Mouse (Mus musculus) heart, embryonic 14.5 days (tissue): ENCODE measurements around the gene B3gntl1. TPM values are rescaled to one million over a fixed set of nuclear protein-coding genes. Genes with fewer than 3 reads are reported as not detected.
A peak's percentile ranks its signal among the peaks of the same experiment; 100 is the strongest.

Source experiments
- ATAC-seq: fragments of 200-750 bp; cut with Nextera tagmentation; 2 replicates; pipeline ENCODE4 v1.8.0; 2017; ENCODE audit warnings: low read depth, moderate TSS enrichment; ENCODE audit not compliant: insufficient number of reproducible peaks, insufficient read depth, low FRiP score
- H3K27ac ChIP-seq, 2 experiments: fragments of 200-500 bp in 1 of 2; fragments of 300-500 bp in 1 of 2; sonication (generic) in 1 of 2; replicated peaks in 1 of 2; 2 replicates each; pipeline ENCODE4 v1.5.1; 2012 to 2014; ENCODE audit warnings: low read depth in 2 of 2, low read length in 2 of 2, control low read depth in 1 of 2, mild to moderate bottlenecking in 1 of 2, mixed read lengths in 1 of 2; ENCODE audit not compliant: control insufficient read depth in 1 of 2, insufficient read depth in 1 of 2
- H3K27me3 ChIP-seq: fragments of 300-500 bp; sonication (generic); 2 replicates; pipeline ENCODE4 v1.6.1; 2014; ENCODE audit warnings: mild to moderate bottlenecking, low read length, control low read depth; ENCODE audit not compliant: control insufficient read depth, insufficient read depth
- H3K36me3 ChIP-seq: fragments of 300-500 bp; sonication (generic); 2 replicates; pipeline ENCODE4 v1.6.1; 2014; ENCODE audit warnings: mild to moderate bottlenecking, control low read depth, low read length, mixed read lengths; ENCODE audit not compliant: control insufficient read depth, insufficient read depth
- H3K4me1 ChIP-seq, 2 experiments: fragments of 200-500 bp in 1 of 2; fragments of 300-500 bp in 1 of 2; sonication (generic) in 1 of 2; 2 replicates each; pipeline ENCODE4 v1.6.1; 2012 to 2014; ENCODE audit warnings: low read length in 2 of 2, control low read depth in 1 of 2, mixed read lengths in 1 of 2; ENCODE audit not compliant: control insufficient read depth in 2 of 2, insufficient read depth in 2 of 2
- H3K4me2 ChIP-seq: fragments of 300-500 bp; sonication (generic); 2 replicates; pipeline ENCODE4 v1.6.1; 2014; ENCODE audit warnings: mild to moderate bottlenecking, low read length
- H3K4me3 ChIP-seq, 2 experiments: fragments of 200-500 bp in 1 of 2; fragments of 300-500 bp in 1 of 2; sonication (generic) in 1 of 2; 2 replicates each; pipeline ENCODE4 v1.5.1; 2012 to 2014; ENCODE audit warnings: low read length in 2 of 2, mild to moderate bottlenecking in 2 of 2, control low read depth in 1 of 2, low read depth in 1 of 2, moderate library complexity in 1 of 2; ENCODE audit not compliant: control insufficient read depth in 1 of 2, insufficient read depth in 1 of 2
- H3K9ac ChIP-seq: fragments of 300-500 bp; sonication (generic); 2 replicates; pipeline ENCODE4 v1.6.1; 2014; ENCODE audit warnings: mild to moderate bottlenecking, low read length
- H3K9me3 ChIP-seq: fragments of 300-500 bp; sonication (generic); 2 replicates; pipeline ENCODE4 v1.6.1; 2016; ENCODE audit warnings: low read length, control low read depth; ENCODE audit not compliant: control insufficient read depth
- WGBS: fragments of 180-500 bp; shearing (Covaris S2); extraction: QIAGEN DNeasy Blood & Tissue Kit; methylation state at CpG from one replicate; pipeline ENCODE4 v1.1.7; 2014; 5-methylcytosine and 5-hydroxymethylcytosine counted together
- polyA plus RNA-seq: library from polyadenylated mRNA; unstranded; fragments of >200 nt; fragmentation: Nextera tagmentation; extraction: Ambion mirVana; gene quantifications from 2 replicates; pipeline ENCODE4 v1.2.1, GENCODE M21; 2014

Gene B3gntl1
- polyA plus RNA-seq, 1 experiment from 2014 or later = 6.3 TPM

DNA sequence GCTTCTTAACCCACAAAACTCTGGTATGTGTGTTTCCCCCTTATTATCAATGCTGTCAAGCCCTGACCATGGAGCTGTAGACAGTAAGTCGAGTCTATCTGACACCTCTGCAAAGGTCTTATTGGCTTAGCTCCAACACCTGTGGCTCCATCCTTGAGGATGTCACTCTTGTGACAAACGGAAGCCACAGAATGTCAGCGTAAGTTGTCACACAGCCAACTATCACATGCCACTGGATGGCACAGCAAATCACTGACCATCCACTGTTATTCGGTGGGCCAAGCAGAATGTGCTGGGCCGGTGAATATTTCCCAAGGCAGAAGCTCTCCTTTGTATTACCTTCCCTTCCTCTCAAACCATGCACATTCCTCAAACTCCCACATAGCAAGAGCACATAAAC is 24.8 kb downstream of the B3gntl1 start:
- no peak for ATAC-seq
- Histone ChIP-seq H3K27me3 (no peaks in the 10 kb centered on the region), H3K4me3 (no peak overlapping the region), H3K4me1 (peaks cover 0 to 10% of the 10 kb centered on the region in 2 experiments; a peak in 1 of 4 replicates), H3K4me2 (no peak overlapping the region), H3K9ac (no peak overlapping the region), H3K9me3 (no peaks in the 10 kb centered on the region), H3K27ac (no peak overlapping the region), H3K36me3 (peaks cover 32% of the 10 kb centered on the region)
- 79% methylated on average over 5 of the region's 5 CpGs for WGBS

DNA sequence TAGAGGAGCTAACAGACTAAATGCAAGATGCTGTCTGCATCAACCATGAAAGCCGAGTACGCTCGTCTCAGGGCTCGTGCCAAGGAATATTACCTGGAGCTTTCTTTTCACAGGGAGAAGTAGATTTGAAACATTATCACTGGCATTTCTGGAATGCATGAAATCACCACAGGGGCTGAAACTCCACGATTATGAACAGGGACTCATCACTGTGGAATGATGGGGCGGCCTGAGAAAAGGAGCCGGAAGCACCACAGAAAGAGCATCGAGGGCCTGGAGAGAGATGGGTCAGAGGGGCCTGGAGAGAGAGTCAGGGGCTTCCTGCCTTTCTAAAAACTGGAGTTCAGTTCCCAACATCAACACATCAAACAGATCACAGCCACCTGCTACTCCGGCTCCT is 25.6 kb downstream of the B3gntl1 start:
- 48% methylated on average over 9 of the region's 9 CpGs for WGBS

DNA sequence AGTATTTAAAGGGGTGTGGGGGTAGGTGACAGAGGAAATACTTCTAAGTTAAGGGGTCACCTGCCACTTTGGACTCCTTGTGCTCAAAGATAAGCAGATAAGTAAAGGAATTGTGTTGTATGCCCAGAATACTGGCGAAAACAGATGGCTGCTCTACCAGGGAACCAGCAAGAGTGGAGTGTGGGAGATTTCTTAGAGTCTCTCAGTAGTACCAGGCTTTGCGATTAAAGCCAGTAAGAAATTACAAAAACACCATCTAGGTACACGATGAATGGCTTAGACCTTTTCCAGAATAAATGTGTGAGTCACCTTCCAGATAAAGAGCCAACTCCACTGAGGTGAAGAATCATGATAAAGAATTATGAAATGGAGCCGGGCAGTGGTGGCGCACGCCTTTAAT is 27.6 kb downstream of the B3gntl1 start:
- Histone ChIP-seq H3K4me2 (no peak overlapping the region), H3K9ac (no peak overlapping the region), H3K9me3 (no peaks in the 10 kb centered on the region), H3K4me3 (no peak overlapping the region), H3K36me3 (peaks cover 34% of the 10 kb centered on the region), H3K27ac (no peak overlapping the region), H3K27me3 (no peaks in the 10 kb centered on the region), H3K4me1 (peaks cover 0 to 10% of the 10 kb centered on the region in 2 experiments; a peak in 1 of 4 replicates)
- 81% methylated on average over 6 of the region's 6 CpGs for WGBS
- no peak for ATAC-seq

More for the DNA sequence above, 25.6 kb downstream of the B3gntl1 start:
- H3K4me3 ChIP-seq = no peak overlapping the region
- no peak for ATAC-seq
- H3K27ac ChIP-seq = no peak overlapping the region
- H3K27me3 ChIP-seq = no peaks in the 10 kb centered on the region
- H3K9ac ChIP-seq = no peak overlapping the region
- H3K9me3 ChIP-seq = no peaks in the 10 kb centered on the region
- no peak overlapping the region for H3K4me2 ChIP-seq
- H3K4me1 ChIP-seq = peaks cover 0 to 10% of the 10 kb centered on the region in 2 experiments; a peak in 1 of 4 replicates
- peaks cover 32% of the 10 kb centered on the region for H3K36me3 ChIP-seq

DNA sequence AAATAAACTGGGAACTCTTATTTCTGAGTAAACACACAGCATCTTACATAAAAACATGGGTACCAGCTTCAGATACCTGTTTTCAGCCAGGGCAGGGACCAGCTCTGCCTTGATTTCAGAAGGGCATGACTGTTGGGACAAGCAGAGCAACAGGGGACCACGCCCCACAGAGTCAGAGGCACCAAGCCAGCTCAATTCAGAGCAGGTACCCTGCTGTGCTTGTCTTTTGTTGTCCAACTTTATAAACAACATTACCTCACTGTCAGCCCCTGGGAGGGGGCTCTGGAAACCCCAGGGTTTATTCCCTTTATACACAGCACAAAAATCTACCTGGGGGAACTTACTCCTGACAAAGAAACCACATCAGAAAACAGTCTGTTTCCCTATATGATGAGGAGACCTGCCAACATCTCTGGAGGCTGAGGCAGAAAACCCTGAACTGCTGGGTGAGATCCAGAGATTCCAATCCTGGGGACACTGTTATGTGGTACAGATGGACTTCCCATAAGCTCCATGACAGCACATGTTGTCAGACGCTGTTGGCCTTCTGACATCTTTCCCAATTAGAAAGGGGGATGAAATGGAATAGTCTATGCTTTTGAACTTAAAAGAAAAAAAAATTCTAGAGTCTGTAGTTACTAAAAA is 31.3 kb downstream of the B3gntl1 start:
- H3K4me1 ChIP-seq = no peaks in the 10 kb centered on the region
- H3K4me3 ChIP-seq = no peak overlapping the region
- H3K27me3 ChIP-seq = no peaks in the 10 kb centered on the region
- peaks cover 39% of the 10 kb centered on the region for H3K36me3 ChIP-seq
- no peak overlapping the region for H3K9ac ChIP-seq
- H3K4me2 ChIP-seq = no peak overlapping the region
- ATAC-seq = no peak
- H3K9me3 ChIP-seq = no peaks in the 10 kb centered on the region
- WGBS = 89% methylated on average over 2 of the region's 2 CpGs
- H3K27ac ChIP-seq = no peak overlapping the region

DNA sequence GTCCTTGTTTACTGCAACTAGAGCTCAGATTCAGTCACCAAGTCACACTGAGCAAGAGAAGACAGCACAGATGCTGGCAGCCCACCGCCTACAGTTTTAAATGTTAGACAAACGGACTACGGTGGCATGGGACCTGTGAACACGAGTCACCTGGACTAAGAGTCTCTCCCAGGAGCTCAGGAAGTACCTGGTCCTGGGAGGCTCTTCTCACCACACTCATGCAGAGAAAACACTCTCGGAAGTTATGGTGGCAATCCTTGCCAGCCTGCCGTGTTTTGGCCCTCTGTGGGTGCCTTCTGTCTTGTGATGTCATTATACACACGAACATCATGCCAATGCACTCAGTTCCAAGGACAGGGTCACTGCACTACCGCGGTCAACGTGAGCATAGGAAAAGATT is 36.3 kb downstream of the B3gntl1 start:
- Histone ChIP-seq H3K4me2 (no peak overlapping the region), H3K4me1 (no peaks in the 10 kb centered on the region), H3K9ac (no peak overlapping the region), H3K36me3 (peaks cover 27% of the 10 kb centered on the region), H3K4me3 (no peak overlapping the region), H3K27me3 (no peaks in the 10 kb centered on the region), H3K9me3 (no peaks in the 10 kb centered on the region), H3K27ac (no peak overlapping the region)
- no peak for ATAC-seq
- 93% methylated on average over 10 of the region's 10 CpGs for WGBS

DNA sequence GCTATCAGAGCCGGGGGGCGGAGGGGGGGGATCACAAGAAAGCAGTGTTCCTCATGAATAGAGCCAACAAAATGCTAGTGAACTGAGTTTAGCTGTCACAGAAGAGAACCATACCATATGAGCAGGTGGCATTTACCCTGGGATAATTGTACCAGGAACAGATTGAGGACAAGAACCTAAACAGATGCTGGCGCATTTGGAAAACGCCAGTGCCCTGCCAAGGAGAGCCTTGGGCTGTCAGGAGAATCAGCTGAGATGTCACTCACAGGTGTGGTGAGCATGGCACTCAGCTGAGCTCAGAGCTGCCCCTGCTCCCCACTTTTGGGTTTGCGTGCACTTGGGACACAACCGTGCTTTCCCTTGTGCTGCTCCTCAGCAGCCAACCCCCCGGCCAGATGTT is 41.5 kb downstream of the B3gntl1 start:
- Histone ChIP-seq H3K9me3 (no peaks in the 10 kb centered on the region), H3K27ac (no peak overlapping the region), H3K9ac (no peak overlapping the region), H3K4me3 (no peak overlapping the region), H3K36me3 (peaks cover 37% of the 10 kb centered on the region), H3K4me1 (no peaks in the 10 kb centered on the region), H3K27me3 (no peaks in the 10 kb centered on the region), H3K4me2 (no peak overlapping the region)
- no peak for ATAC-seq
- 87% methylated on average over 7 of the region's 7 CpGs for WGBS

DNA sequence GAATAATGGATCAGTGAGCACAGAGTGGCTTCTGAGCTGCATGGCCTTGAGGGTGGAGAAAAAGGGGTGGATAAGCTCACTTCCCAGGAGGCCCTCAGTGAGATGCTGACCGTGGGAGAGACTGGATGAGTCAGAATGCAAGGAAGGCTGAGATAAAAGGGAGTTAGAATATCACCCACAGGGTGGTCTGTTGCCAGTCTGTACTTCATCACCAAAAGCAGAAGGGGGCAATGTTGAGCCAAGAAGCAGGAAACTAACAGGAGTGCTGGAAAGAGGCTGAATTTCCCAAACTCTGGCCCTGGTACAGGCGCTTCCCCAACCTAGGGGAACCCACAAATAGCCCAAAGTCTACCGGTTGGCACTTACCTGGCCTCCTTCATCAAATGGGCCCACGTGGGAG is 42.5 kb downstream of the B3gntl1 start:
- Histone ChIP-seq H3K36me3 (peaks cover 33% of the 10 kb centered on the region), H3K4me1 (no peaks in the 10 kb centered on the region), H3K27me3 (no peaks in the 10 kb centered on the region), H3K4me3 (no peak overlapping the region), H3K4me2 (no peak overlapping the region), H3K9ac (no peak overlapping the region), H3K9me3 (no peaks in the 10 kb centered on the region), H3K27ac (no peak overlapping the region)
- no peak for ATAC-seq
- WGBS = 72% methylated on average over 4 of the region's 4 CpGs

DNA sequence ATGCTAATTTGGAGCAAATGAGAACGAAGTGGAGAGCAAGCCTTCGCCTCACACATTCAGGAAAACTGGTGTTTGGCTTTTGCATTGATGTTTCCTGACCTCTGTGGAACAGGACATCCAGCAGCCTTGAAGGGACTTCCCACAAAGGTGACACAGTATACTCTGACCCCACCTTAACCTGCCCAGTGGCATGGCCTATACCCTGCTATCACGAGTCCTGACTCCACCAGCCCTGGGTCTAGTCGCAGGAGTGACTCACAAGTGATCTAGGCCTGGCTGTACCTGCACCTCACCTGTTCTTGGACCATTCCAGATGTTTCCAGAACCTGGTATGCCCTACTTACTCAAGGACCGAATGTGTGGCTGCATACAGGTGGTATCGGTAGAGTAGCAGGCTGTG is 43.4 kb downstream of the B3gntl1 start:
- H3K9ac ChIP-seq = no peak overlapping the region
- H3K4me2 ChIP-seq = no peak overlapping the region
- H3K4me3 ChIP-seq = no peak overlapping the region
- 91% methylated on average over 6 of the region's 6 CpGs for WGBS
- H3K27ac ChIP-seq = no peak overlapping the region
- H3K27me3 ChIP-seq = no peaks in the 10 kb centered on the region
- no peaks in the 10 kb centered on the region for H3K9me3 ChIP-seq
- H3K36me3 ChIP-seq = peaks cover 38% of the 10 kb centered on the region
- ATAC-seq = 0 out of 2 replicates have a peak, but pooled peaks have one; percentile 21
- no peaks in the 10 kb centered on the region for H3K4me1 ChIP-seq
